Mouse (Mus musculus): Measurements from ENCODE around the gene Dusp16. TPM values are rescaled to one million over a fixed set of nuclear protein-coding genes. Genes with fewer than 3 reads are reported as not detected.

Dusp16 gene
- polyA plus RNA-seq, 1 experiment from 2014 or later, result 8.6 TPM

DNA sequence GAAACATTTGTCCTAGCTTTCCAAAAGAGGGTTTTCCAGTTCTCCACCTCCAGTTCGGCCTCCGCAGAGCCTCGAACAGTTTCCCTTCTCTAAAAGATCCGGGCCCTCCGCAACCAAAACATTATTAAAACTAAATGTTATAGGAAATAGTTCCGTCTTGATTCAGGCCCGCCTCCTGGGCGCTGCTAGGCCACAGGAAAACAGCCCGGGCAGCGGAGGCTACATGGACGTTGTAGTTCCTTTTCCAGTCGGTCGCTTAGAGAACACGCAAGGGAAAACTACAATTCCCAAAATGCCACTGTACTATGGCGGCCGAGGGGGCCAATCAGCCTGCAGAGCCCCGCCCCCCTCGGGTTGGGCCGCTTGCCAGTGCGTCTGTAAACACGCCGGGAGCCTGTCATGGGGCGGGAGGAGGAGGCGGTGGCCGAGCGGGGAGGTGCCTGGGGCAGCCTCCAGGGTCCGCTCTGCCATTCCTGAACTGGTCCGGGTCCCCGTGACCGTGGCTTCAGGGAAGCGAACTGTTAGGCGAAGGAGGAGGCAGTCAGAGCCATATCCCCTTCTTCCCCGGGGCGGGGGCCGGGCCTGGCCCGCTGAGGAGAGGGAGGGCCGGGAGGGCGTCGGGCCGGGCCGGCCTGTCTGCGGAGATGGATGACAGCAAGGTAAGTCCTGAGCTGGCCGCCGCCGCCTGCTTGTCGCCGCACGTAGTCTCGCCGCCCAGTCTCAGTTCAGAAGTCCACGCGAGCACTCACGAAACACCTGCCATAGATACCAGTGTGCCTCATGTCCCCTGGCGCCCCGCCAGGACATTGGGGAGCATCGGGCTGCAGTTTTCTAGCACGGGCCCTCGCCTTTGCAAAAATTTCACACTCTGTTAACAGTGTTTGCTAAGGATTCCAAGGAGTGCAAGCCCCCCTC, 37.6 kb upstream of the Dusp16 start, which contains the start of gene Crebl2:
Gene Crebl2, plus strand, starts transcription at position 369 of the 915 bp plus-strand sequence.
- under 1% methylated on average over 52 of the region's 58 CpGs for WGBS
- Histone ChIP-seq H3K4me2 (replicated peaks; ENCODE audit: low read depth) (peak within 1 kb of the TSS; percentile 67), H3K4me1 (replicated peaks; ENCODE audit: control insufficient read depth, insufficient read depth) (no peaks in the 10 kb centered on the region), H3K27ac (replicated peaks) (peak within 1 kb of the TSS; percentile 97), H3K36me3 (ENCODE audit: control insufficient read depth, insufficient read depth, low read length) (no peaks in the 10 kb centered on the region), H3K9ac (ENCODE audit: low read length) (peak within 1 kb of the TSS; percentile 79), H3K27me3 (ENCODE audit: control insufficient read depth, insufficient read depth, low read length) (no peaks in the 10 kb centered on the region), H3K9me3 (ENCODE audit: control insufficient read depth, low read length) (no peaks in the 10 kb centered on the region), H3K4me3 (ENCODE audit: low read depth, low read length) (peak within 1 kb of the TSS; percentile 63)
- TF ChIP-seq CTCF (IDR thresholded peaks at IDR 0.05; ENCODE audit: low read depth) (peak; percentile 61), EP300 (optimal IDR thresholded peaks at IDR 0.05) (no peak)
- DNase-seq (ENCODE audit: low spot score) (peak; percentile 100), ATAC-seq (ENCODE audit: low FRiP score, low TSS enrichment) (peak; percentile 97)

GRCm38 (mm10) chr6:134822844-134823243, 30.4 kb upstream of the Dusp16 start:
- WGBS, result 68% methylated on average over 10 of the region's 10 CpGs
- Histone ChIP-seq H3K4me1 (replicated peaks; ENCODE audit: control insufficient read depth, insufficient read depth) (no peaks in the 10 kb centered on the region), H3K27me3 (ENCODE audit: control insufficient read depth, insufficient read depth, low read length) (no peaks in the 10 kb centered on the region), H3K4me3 (ENCODE audit: low read depth, low read length) (no peak overlapping the region), H3K4me2 (replicated peaks; ENCODE audit: low read depth) (no peak overlapping the region), H3K9ac (ENCODE audit: low read length) (no peak overlapping the region), H3K27ac (replicated peaks) (no peak overlapping the region), H3K9me3 (ENCODE audit: control insufficient read depth, low read length) (no peaks in the 10 kb centered on the region), H3K36me3 (ENCODE audit: control insufficient read depth, insufficient read depth, low read length) (no peaks in the 10 kb centered on the region)
- no peak for TF ChIP-seq EP300 (optimal IDR thresholded peaks at IDR 0.05)
- TF ChIP-seq CTCF (IDR thresholded peaks at IDR 0.05; ENCODE audit: low read depth), result peak; percentile 69
- no peak for ATAC-seq (ENCODE audit: low FRiP score, low TSS enrichment)
- peak; percentile 28 for DNase-seq (ENCODE audit: low spot score)

DNA sequence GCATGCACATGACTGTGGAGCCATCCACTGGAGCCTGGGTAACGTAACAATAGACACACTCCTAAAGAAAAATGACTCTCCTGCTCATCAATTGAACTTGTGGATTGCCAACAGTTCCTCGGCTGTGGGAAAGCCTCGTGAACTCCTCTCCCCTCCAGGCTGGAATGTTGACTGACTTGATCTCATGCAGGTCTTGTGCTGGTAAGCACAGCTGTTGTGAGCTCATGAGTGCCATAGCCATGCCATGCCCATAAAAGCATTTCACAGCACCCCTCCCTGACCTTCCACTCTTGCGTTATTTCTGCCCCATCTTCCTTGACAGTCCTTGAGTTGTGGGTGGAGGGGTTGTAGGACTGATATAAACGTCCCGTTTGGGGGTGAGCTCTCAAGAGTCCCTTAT, 28.0 kb upstream of the Dusp16 start:
- H3K27ac ChIP-seq (replicated peaks), result peak overlapping the region; percentile 36; the same call in 1 of the 2 replicates
- H3K4me1 ChIP-seq (replicated peaks; ENCODE audit: control insufficient read depth, insufficient read depth), result no peaks in the 10 kb centered on the region
- no peak overlapping the region for H3K9ac ChIP-seq (ENCODE audit: low read length)
- no peaks in the 10 kb centered on the region for H3K9me3 ChIP-seq (ENCODE audit: control insufficient read depth, low read length)
- WGBS, result 35% methylated on average over 6 of the region's 6 CpGs
- TF ChIP-seq CTCF (IDR thresholded peaks at IDR 0.05; ENCODE audit: low read depth), result 0 out of 2 replicates have a peak, but pooled peaks have one; percentile 6
- TF ChIP-seq EP300 (optimal IDR thresholded peaks at IDR 0.05), result no peak
- H3K4me3 ChIP-seq (ENCODE audit: low read depth, low read length), result no peak overlapping the region
- peak; percentile 30 for DNase-seq (ENCODE audit: low spot score)
- no peaks in the 10 kb centered on the region for H3K27me3 ChIP-seq (ENCODE audit: control insufficient read depth, insufficient read depth, low read length)
- ATAC-seq (ENCODE audit: low FRiP score, low TSS enrichment), result peak; percentile 66
- no peak overlapping the region for H3K4me2 ChIP-seq (replicated peaks; ENCODE audit: low read depth)
- no peaks in the 10 kb centered on the region for H3K36me3 ChIP-seq (ENCODE audit: control insufficient read depth, insufficient read depth, low read length)

DNA sequence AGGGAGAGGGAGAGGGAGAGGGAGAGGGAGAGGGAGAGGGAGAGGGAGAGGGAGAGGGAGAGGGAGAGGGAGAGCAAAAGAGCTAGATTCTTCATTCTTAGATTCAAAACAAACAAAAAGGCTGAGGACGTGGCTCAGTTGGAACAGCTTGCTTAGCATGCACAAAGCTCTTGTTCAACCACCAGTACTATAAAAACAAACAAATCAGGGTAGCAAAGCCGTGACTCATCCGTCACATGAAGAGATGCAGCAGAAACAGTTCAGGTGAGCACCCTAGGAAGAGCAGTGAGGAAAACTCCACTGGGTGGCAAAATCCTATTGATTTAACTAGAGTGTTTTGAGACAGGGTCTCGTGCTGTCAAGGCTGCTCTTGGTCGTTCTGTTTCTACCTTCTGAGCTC, 27.3 kb upstream of the Dusp16 start:
- Histone ChIP-seq H3K27me3 (ENCODE audit: control insufficient read depth, insufficient read depth, low read length) (no peaks in the 10 kb centered on the region), H3K4me3 (ENCODE audit: low read depth, low read length) (no peak overlapping the region), H3K27ac (replicated peaks) (peak overlapping the region; percentile 40; the same call in 1 of the 2 replicates), H3K4me2 (replicated peaks; ENCODE audit: low read depth) (no peak overlapping the region), H3K9me3 (ENCODE audit: control insufficient read depth, low read length) (no peaks in the 10 kb centered on the region), H3K36me3 (ENCODE audit: control insufficient read depth, insufficient read depth, low read length) (no peaks in the 10 kb centered on the region), H3K9ac (ENCODE audit: low read length) (no peak overlapping the region), H3K4me1 (replicated peaks; ENCODE audit: control insufficient read depth, insufficient read depth) (no peaks in the 10 kb centered on the region)
- TF ChIP-seq CTCF (IDR thresholded peaks at IDR 0.05; ENCODE audit: low read depth) (no peak), EP300 (optimal IDR thresholded peaks at IDR 0.05) (no peak)
- peak; percentile 52; the same call in 1 of the 2 replicates for ATAC-seq (ENCODE audit: low FRiP score, low TSS enrichment)
- peak; percentile 30 for DNase-seq (ENCODE audit: low spot score)
- WGBS, result 21% methylated on average over 5 of the region's 5 CpGs

DNA sequence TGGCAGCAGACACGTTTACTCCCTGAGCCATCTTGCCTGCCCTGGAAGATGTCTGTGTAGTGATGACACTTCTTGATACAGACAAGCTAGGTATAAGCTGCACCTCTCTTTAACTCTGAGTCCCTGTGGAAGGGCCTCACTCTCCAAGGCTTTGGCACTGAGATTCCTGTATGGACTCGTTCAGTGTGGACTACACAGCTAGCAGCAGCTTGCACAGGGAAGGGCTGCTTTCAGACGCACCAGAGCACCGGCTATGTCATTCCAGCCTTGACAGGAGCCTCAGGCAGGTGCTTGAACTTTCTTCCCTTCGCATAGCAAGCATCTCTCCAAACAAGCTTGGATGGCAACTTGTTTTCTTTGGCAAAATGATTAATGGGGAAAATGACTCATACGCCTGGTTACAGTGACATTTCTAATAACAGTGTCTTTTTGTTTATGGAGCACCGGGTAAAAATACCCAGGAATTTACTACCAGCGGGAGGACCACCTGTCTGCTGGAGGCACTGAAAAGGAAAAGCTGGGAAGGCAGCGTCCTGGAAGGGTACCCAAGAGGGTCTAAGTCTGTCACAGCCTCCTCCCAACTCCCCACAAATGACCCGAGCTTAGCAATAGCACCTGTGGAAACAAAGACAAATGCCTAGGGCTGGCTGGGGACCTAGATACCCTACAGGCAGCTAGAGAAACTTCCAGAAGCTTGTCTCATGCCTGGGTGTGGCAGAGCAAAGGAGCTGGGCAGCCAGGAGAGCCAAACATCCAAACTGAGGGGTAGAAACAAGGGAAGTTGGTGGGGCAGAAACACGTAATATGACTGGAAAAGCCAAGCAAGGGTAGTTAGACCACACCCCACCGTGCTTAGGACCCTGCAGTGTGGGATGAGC, 24.9 kb upstream of the Dusp16 start:
- Histone ChIP-seq H3K4me3 (ENCODE audit: low read depth, low read length) (no peak overlapping the region), H3K9me3 (ENCODE audit: control insufficient read depth, low read length) (no peaks in the 10 kb centered on the region), H3K4me1 (replicated peaks; ENCODE audit: control insufficient read depth, insufficient read depth) (no peaks in the 10 kb centered on the region), H3K4me2 (replicated peaks; ENCODE audit: low read depth) (no peak overlapping the region), H3K9ac (ENCODE audit: low read length) (no peak overlapping the region), H3K27me3 (ENCODE audit: control insufficient read depth, insufficient read depth, low read length) (no peaks in the 10 kb centered on the region), H3K36me3 (ENCODE audit: control insufficient read depth, insufficient read depth, low read length) (no peaks in the 10 kb centered on the region), H3K27ac (replicated peaks) (peak overlapping the region; percentile 45)
- ATAC-seq (ENCODE audit: low FRiP score, low TSS enrichment) (peak; percentile 35; the same call in 1 of the 2 replicates), DNase-seq (ENCODE audit: low spot score) (no peak)
- WGBS, result 39% methylated on average over 12 of the region's 12 CpGs
- TF ChIP-seq CTCF (IDR thresholded peaks at IDR 0.05; ENCODE audit: low read depth) (no peak), EP300 (optimal IDR thresholded peaks at IDR 0.05) (no peak)

Measured in stomach, postnatal 0 days (tissue).